Mouse (Mus musculus) liver, adult (tissue): ENCODE results near the gene Hhatl.

Experiments
- GATA4 ChIP-seq: IDR thresholded peaks from 2 replicates; pipeline ENCODE4 v1.6.1; 2014; ENCODE audit warnings: mild to moderate bottlenecking, low read length; ENCODE audit not compliant: insufficient replicate concordance

The Hhatl gene

DNA sequence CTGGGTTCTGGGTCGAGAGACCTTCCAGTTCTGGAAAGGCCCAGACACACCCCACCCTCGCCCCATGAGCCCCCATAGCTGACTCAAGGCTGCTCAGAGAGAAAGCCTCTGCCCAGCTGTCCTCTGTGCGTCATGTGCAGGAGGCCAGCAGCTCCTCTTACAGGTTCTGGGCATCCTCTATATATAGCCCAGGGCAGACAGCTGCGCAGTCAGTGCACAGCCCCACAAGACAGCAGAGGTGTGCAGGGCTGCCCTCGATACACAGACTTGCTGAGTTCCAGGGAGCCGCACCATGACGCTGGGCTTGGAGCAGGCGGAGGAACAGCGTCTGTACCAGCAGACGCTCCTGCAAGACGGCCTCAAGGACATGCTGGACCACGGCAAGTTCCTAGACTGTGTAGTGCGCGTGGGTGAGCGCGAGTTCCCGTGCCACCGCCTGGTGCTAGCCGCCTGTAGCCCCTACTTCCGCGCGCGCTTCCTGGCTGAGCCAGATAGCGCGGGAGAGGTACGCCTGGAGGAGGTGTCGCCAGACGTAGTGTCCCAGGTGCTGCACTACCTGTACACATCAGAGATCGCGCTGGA is 14.7 kb downstream of the Hhatl start, which contains the start of gene Klhl40:
Gene Klhl40, plus strand, starts transcription at position 124 of the 582 bp plus-strand sequence.
- no peak for TF ChIP-seq GATA4

- no peak for TF ChIP-seq GATA4
Observed at GRCm38 (mm10) chr9:121776511-121776910, 15.8 kb downstream of the Hhatl start.

GRCm38 (mm10) chr9:121775951-121776350 is 16.4 kb downstream of the Hhatl start:
- no peak for TF ChIP-seq GATA4

DNA sequence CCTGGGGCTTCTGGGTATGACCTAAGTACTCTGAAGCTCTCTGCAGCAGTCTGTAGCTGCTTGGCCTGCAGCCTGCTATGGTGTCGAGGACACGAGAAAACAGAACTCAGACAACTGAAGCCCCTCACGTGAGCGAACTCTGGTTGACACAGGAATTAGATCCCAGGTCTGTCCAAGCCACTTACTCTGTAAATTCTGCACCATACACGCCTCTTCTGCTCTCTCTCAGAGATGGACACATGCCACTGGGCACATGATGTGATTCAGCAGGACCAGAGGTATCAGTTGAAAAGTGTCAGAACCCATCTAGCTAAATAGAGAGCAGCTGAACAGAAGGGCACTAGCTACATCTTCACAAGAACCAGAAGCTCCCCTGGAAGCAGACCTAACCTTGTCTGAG is 19.9 kb downstream of the Hhatl start:
- TF ChIP-seq GATA4: no peak

DNA sequence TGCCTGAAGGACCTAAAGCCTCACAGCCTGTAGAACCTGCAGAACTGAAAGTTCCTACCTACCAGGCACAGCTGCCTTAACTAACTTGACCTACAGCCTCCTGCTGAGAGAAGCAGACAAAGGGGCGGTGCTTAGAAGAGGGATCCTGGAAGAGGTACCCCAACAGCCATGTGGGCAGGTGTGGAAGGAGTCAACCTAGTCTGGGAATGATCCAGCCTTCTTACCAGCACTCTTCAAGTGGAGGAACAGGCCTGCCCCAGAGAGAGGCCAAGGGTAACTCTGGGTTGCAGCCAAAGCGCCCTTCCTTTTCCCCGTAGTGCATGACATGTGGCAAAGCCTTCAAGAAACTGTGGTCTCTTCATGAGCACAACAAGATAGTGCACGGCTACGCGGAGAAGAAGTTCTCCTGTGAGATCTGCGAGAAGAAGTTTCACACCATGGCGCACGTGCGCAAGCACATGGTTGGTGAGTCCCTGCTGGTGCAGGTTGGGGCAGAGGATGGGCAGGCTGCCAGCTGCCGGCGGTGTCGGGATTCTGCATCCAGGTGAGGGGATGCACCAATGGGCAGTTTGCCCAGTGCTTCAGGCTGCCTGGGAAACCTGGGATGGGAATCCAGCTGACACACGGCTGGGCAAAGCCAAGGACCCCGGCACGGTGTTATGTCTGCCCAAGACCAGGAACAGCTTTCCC is 27.0 kb downstream of the Hhatl start:
- no peak for TF ChIP-seq GATA4

GRCm38 (mm10) chr9:121763716-121764115 is 28.6 kb downstream of the Hhatl start:
- TF ChIP-seq GATA4: no peak

DNA sequence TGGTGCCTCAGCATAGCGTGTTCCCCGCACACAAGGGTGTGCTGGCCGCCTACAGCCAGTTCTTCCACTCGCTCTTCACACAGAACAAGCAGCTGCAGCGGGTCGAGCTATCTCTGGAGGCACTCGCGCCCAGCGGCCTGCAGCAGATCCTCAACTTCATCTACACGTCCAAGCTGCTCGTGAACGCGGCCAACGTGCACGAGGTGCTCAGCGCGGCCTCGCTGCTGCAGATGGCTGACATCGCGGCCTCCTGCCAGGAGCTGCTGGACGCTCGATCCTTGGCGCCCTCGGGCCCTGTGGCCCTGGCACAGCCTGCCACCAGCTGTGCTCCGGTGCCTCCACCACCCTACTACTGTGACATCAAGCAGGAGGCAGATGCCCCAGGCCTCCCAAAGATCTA is 29.5 kb downstream of the Hhatl start:
- no peak for TF ChIP-seq GATA4

DNA sequence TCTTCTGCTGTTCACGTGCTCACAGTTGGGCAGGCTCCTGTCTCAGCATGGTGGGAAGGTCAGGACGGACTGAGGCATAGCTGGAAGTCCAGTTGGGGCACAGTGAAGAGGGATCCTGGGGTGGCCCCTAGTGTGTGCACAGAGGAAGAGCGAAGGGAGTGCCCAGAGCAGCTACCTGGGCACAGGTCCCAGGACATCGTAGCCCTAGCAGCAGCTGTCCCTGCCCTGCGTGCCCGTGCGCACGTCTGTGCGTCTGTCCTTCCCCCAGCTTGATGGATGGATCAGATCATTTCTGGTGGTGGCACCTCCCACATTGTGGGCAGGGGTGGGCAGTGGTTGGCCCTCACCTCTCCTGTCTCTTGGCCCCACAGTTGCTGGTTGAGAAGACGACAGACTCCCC is 30.1 kb downstream of the Hhatl start:
- no peak for TF ChIP-seq GATA4

DNA sequence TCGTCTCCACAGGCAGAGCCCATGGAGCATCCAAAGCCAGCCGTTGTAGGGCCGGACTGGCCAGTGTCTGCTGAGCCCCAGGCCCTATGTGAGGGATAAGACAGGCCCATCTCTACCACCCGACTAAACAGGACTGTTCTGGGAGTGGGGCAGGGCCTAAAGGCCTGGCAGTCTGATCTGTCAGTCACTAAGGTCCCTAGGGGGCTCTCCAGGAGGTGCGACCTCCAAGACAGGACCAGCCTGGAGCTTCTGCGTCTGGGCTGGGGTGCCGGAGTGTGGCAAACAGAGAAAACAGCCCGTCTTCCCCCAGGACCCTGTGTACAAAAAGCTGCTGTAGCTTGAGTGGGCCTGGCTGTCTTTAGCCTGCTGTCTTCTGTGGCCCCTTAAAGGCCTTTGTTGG is 30.5 kb downstream of the Hhatl start:
- TF ChIP-seq GATA4: no peak

DNA sequence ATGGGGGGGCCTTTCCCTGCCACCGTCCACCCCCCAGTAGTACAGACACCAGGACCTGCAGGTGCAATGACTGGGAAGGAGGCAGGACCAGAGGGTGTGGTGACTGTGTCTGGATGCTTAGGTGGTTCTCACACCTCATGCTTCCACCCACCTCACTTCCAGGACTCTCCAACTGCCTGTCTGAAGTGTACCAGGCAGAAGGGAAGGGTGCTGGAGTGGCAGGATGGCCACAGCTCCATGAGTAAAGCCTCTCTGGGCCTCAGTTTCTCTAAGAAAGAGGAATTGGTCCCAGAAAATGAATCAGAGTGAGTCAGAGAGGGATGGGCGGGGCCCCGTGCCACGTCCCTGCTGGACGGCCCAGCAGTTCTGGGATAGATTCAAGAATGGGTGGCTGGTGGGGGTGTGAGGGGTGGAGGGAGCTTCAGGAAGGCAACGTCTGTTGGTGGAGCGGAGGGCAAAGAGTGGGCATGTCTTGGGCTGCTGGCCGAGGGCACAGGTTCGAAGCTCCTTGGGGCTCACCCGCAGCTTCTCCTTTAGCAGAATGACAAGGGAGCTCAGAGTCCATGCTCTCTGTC is 31.1 kb downstream of the Hhatl start:
- no peak for TF ChIP-seq GATA4

DNA sequence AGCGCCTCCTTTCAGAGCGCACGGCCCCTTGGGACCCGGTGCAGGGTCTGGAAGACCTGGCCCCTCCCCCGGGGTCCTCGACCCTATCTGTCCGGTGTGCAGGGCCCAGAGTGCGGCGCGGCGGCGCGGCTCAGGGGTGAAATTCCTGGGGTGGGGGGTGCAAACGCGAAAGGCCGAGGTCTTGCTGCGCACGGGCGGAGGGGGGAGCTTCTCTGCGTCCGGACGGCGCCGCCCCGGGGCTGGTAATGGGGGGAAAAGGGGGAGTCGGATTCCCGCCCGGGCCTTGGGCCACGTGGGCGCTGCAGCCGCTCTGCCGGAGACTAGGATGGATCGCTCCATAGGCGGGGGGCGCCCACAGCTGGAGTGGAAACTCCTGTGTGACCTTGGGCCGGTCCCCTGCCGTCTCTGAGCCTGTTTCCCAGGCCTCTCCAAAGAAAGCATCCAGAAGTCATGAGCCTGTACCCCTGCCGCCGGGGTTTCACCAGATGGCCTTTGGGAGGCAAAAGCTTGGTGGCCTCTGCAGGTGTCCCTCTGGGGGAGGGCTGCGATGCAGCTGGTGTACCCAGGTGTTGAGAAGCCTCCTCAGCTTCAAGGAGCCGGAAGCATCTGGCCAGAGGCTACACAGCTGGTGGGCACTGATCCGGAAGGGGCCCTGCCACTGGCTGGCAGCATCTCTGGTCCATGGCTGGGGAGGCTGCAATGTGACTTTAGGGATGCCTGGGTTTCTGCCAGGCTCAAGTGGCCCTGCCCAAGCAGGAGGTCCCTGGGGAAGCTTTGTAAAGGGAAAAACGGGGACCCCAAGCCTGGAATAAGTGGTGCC is 31.8 kb downstream of the Hhatl start:
- TF ChIP-seq GATA4: no peak

- TF ChIP-seq GATA4: no peak
Observed at GRCm38 (mm10) chr9:121759091-121760081, 32.9 kb downstream of the Hhatl start, which contains the start of gene Zfp651. TSS of gene Zfp651 (plus strand) at chr9:121759330.

GRCm38 (mm10) chr9:121757835-121758814 is 34.2 kb downstream of the Hhatl start:
- no peak for TF ChIP-seq GATA4

DNA sequence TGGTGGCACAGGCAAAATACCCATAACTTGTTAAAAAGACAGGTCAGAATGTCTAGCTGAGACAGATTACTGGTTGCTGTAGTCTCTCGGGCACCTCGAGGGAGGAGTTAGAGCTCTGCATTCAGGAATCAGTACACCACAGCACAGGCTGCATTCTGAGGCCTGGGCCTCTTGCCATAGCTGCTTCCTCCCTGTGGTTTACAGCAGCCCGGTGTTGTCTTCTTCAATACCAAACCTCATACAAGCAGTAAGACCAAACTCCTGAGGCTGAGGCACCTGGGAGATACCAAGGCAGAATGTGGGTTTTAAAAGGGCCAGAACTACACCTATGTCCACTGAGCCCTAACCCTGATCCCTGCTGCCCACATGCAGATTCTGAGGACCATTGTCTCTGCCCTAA is 34.9 kb downstream of the Hhatl start:
- no peak for TF ChIP-seq GATA4

GRCm38 (mm10) chr9:121756785-121757184 is 35.5 kb downstream of the Hhatl start:
- TF ChIP-seq GATA4: no peak
